In the genomic region with DNA sequence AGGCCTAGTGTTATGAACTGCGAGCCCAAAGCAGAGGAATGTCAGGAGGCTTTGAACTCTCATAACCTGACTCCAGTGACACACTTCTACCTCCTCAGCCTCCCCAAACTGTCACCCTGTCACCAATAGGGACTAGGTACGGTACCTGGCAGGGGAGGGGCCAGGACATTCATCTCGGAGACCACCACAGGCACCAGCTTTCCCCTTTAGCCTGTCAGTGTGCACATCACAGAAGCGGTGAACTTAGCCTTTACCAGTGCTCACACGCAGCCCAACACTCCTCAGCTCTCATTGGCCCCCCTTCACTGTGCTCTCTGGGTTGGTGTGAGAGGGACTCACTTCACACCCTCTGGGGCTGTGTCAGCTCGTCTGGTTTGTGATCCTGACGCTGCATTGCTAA, we compare ENCODE assay signal across 23 mouse cellular contexts. TPM values are rescaled to one million over a fixed set of nuclear protein-coding genes. Genes with fewer than 3 reads are reported as not detected.
A peak's percentile ranks its signal among the peaks of the same experiment; 100 is the strongest.
DNase-seq lines count a peak whose midpoint lies in the region; ATAC-seq and TF ChIP-seq lines count a peak whose summit lies in the region.
"Had no signal": no experiment of that assay in that cellular context is flagged by ENCODE, and none has a peak within 500 bp of the region (broad histone marks: within the 10 kb centered on the region; RNA-seq: fewer than 3 reads in every experiment).

No protein-coding gene starts in this region.

- H3K9ac ChIP-seq in heart, embryonic 12.5 days = no peak overlapping the region
- H3K9ac ChIP-seq in kidney, embryonic 14.5 days (ENCODE audit: low read depth, low read length) = no peak overlapping the region
- H3K9ac ChIP-seq in lung, embryonic 14.5 days = no peak overlapping the region
- H3K9ac ChIP-seq in neural tube, embryonic 15.5 days (replicated peaks) = no peak overlapping the region
- H3K9ac ChIP-seq: forebrain, embryonic 13.5 days; heart, embryonic 15.5 days; hindbrain, embryonic 12.5 days; hindbrain, embryonic 15.5 days had no signal

- DNase-seq in heart, adult 11 months = peak; percentile 70
- no peak for DNase-seq in kidney, postnatal 4 days
- DNase-seq in lung, embryonic 14.5 days = no peak
- DNase-seq in lung, postnatal 4 days = no peak
- peak; percentile 11 for DNase-seq in neural tube, embryonic 10.5 days (ENCODE audit: extremely low spot score, low spot score)
- DNase-seq: adrenal gland, postnatal 10 days; adrenal gland, postnatal 36 days; cerebellum, adult 18-20 months; cerebellum, adult 9-10 months; cerebellum, postnatal 14 days; gastrocnemius, postnatal 10 days; gastrocnemius, postnatal 36 days had no signal

- no peak overlapping the region for H3K27ac ChIP-seq in heart, embryonic 12.5 days (ENCODE audit: poor library complexity, severe bottlenecking)
- no peak overlapping the region for H3K27ac ChIP-seq in kidney, embryonic 14.5 days (ENCODE audit: low read depth, low read length)
- no peak overlapping the region for H3K27ac ChIP-seq in lung, embryonic 14.5 days (ENCODE audit: low read depth)
- H3K27ac ChIP-seq in neural tube, embryonic 15.5 days (replicated peaks) = no peak overlapping the region
- H3K27ac ChIP-seq: forebrain, embryonic 10.5 days; forebrain, embryonic 13.5 days; heart, embryonic 15.5 days; hindbrain, embryonic 12.5 days; hindbrain, embryonic 15.5 days had no signal

- no peak for TF ChIP-seq CTCF in lung, embryonic 14.5 days (IDR thresholded peaks at IDR 0.05; ENCODE audit: low read depth)

- H3K4me1 ChIP-seq in heart, embryonic 12.5 days (replicated peaks) = peaks cover 27% of the 10 kb centered on the region
- peaks cover 27% of the 10 kb centered on the region for H3K4me1 ChIP-seq in kidney, embryonic 14.5 days (ENCODE audit: control insufficient read depth, insufficient read depth, low read length)
- H3K4me1 ChIP-seq in lung, embryonic 14.5 days (ENCODE audit: insufficient read depth) = no peaks in the 10 kb centered on the region
- H3K4me1 ChIP-seq in neural tube, embryonic 15.5 days = 0 out of 2 replicates have a peak, but pooled peaks cover 8% of the 10 kb centered on the region
- H3K4me1 ChIP-seq: forebrain, embryonic 10.5 days; forebrain, embryonic 13.5 days; hindbrain, embryonic 15.5 days had no signal

- no peak for ATAC-seq in heart, embryonic 12.5 days (ENCODE audit: insufficient number of reproducible peaks, low FRiP score)
- ATAC-seq in kidney, embryonic 14.5 days (ENCODE audit: low FRiP score, low TSS enrichment) = peak; percentile 1; the same call in 1 of the 2 replicates
- ATAC-seq in lung, embryonic 14.5 days (ENCODE audit: insufficient read depth) = 0 out of 2 replicates have a peak, but pooled peaks have one; percentile 8
- ATAC-seq in neural tube, embryonic 15.5 days (ENCODE audit: low FRiP score) = no peak
- ATAC-seq: activated CD4-positive, CD25-positive, alpha-beta regulatory T cell, adult 4 months; forebrain, embryonic 13.5 days; forebrain, embryonic 16.5 days had no signal

- H3K9me3 ChIP-seq in heart, embryonic 12.5 days (replicated peaks) = no peaks in the 10 kb centered on the region
- H3K9me3 ChIP-seq in kidney, embryonic 14.5 days (ENCODE audit: control insufficient read depth, low read length) = no peaks in the 10 kb centered on the region
- no peaks in the 10 kb centered on the region for H3K9me3 ChIP-seq in lung, embryonic 14.5 days (ENCODE audit: low read depth, low read length)
- H3K9me3 ChIP-seq in neural tube, embryonic 15.5 days (replicated peaks) = no peaks in the 10 kb centered on the region
- H3K9me3 ChIP-seq: forebrain, embryonic 10.5 days; forebrain, embryonic 13.5 days; heart, embryonic 15.5 days; hindbrain, embryonic 12.5 days; hindbrain, embryonic 15.5 days had no signal

- H3K4me2 ChIP-seq in heart, embryonic 12.5 days = no peak overlapping the region
- H3K4me2 ChIP-seq in kidney, embryonic 14.5 days (replicated peaks; ENCODE audit: low read depth, low read length) = no peak overlapping the region
- no peak overlapping the region for H3K4me2 ChIP-seq in lung, embryonic 14.5 days
- no peak overlapping the region for H3K4me2 ChIP-seq in neural tube, embryonic 15.5 days
- H3K4me2 ChIP-seq: forebrain, embryonic 13.5 days; heart, embryonic 11.5 days; heart, embryonic 15.5 days; hindbrain, embryonic 12.5 days; hindbrain, embryonic 15.5 days had no signal

- 68% methylated on average over 7 of the region's 7 CpGs for WGBS in heart, embryonic 12.5 days
- 55% methylated on average over 7 of the region's 7 CpGs for WGBS in kidney, embryonic 14.5 days
- WGBS in lung, embryonic 14.5 days = 61% methylated on average over 7 of the region's 7 CpGs
- 81% methylated on average over 7 of the region's 7 CpGs for WGBS in neural tube, embryonic 15.5 days

- H3K27me3 ChIP-seq in heart, embryonic 12.5 days (replicated peaks) = no peaks in the 10 kb centered on the region
- no peaks in the 10 kb centered on the region for H3K27me3 ChIP-seq in kidney, embryonic 14.5 days (ENCODE audit: control insufficient read depth, insufficient read depth, low read length)
- no peaks in the 10 kb centered on the region for H3K27me3 ChIP-seq in lung, embryonic 14.5 days (ENCODE audit: insufficient read depth, low read length)
- no peaks in the 10 kb centered on the region for H3K27me3 ChIP-seq in neural tube, embryonic 15.5 days (replicated peaks)
- H3K27me3 ChIP-seq: forebrain, embryonic 13.5 days; heart, embryonic 15.5 days; hindbrain, embryonic 12.5 days; hindbrain, embryonic 15.5 days had no signal

- no peak overlapping the region for H3K4me3 ChIP-seq in heart, embryonic 12.5 days
- no peak overlapping the region for H3K4me3 ChIP-seq in kidney, embryonic 14.5 days (ENCODE audit: low read length)
- no peak overlapping the region for H3K4me3 ChIP-seq in lung, embryonic 14.5 days (ENCODE audit: low read depth, low read length)
- H3K4me3 ChIP-seq in neural tube, embryonic 15.5 days (replicated peaks) = no peak overlapping the region
- H3K4me3 ChIP-seq: forebrain, embryonic 10.5 days; forebrain, embryonic 13.5 days; heart, embryonic 15.5 days; hindbrain, embryonic 12.5 days; hindbrain, embryonic 15.5 days had no signal

- H3K36me3 ChIP-seq in heart, embryonic 12.5 days = peaks cover 33% of the 10 kb centered on the region
- H3K36me3 ChIP-seq in kidney, embryonic 14.5 days (ENCODE audit: control insufficient read depth, insufficient read depth, low read length) = peaks cover 21% of the 10 kb centered on the region; the same call in 1 of the 2 replicates
- peaks cover 33% of the 10 kb centered on the region for H3K36me3 ChIP-seq in lung, embryonic 14.5 days (ENCODE audit: insufficient read depth)
- H3K36me3 ChIP-seq in neural tube, embryonic 15.5 days = peaks cover 31% of the 10 kb centered on the region

RNA-seq across cellular contexts. Expression of a gene that starts 44.6 kb away (rescaled TPM):
- 2.0 and 2.3 TPM in 2 replicates for polyA plus RNA-seq in heart, embryonic 12.5 days (2016; fragmentation: Nextera tagmentation; extraction: Ambion mirVana)
- polyA plus RNA-seq in kidney, embryonic 14.5 days (2014; fragmentation: Nextera tagmentation; extraction: Ambion mirVana) = 3.3 and 5.0 TPM in 2 replicates
- polyA plus RNA-seq in lung, embryonic 14.5 days (2014; fragmentation: Nextera tagmentation; extraction: Ambion mirVana) = 3.1 and 3.2 TPM in 2 replicates
- 2.4 and 3.1 TPM in 2 replicates for polyA plus RNA-seq in neural tube, embryonic 15.5 days (2015; fragmentation: Nextera tagmentation; extraction: Ambion mirVana)

Comparison
In these comparisons a context has a peak if more than half of its experiments do, and no peak if none do; other contexts are left out.
1. DNase-seq: peak in heart, adult 11 months (single experiment) and neural tube, embryonic 10.5 days (single experiment); none in kidney, postnatal 4 days (0 of 2), lung, embryonic 14.5 days (single experiment) and lung, postnatal 4 days (0 of 2).
2. ATAC-seq: peak in kidney, embryonic 14.5 days (single experiment) and lung, embryonic 14.5 days (single experiment); none in heart, embryonic 12.5 days (single experiment) and neural tube, embryonic 15.5 days (single experiment).